Mouse (Mus musculus): ENCODE data around the gene Ldlrad1. TPM values are rescaled to one million over a fixed set of nuclear protein-coding genes. Genes with fewer than 3 reads are reported as not detected.

Ldlrad1 gene
- polyA plus RNA-seq, 1 experiment from 2014 or later, result not detected

DNA sequence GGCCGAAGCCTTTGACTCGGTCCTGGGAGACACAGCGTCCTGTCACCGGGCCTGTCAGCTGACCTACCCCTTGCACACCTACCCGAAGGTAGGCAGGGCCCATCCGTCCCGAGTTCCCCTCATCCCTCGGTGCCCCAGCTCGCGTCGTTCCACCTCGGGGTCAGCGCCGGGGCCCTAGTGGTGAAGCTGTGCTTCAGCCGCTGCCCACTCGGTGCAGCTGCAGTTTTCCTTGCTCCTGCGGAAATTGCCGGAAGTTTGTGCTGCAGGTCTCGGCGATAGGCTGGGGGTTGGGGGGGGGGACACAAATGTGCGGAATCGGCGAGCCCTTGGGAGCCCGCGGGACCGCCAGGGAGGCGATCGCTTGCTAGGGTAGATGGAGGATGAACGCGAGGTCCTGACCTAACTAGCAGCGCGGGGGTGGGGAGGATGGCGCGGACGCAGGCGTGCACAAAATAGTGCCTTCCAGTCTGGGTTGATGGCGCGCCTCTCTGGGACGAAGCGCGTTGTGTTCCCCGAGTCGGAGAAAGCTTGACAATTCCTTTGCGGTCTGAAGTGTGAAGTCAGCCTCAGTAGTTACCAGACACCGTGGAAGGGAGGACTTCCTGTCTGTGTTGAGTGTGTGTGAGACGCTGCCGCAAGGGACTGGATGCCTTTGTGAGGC, 30.0 kb upstream of the Ldlrad1 start, which contains the start of gene Tceanc2:
Gene Tceanc2, minus strand, starts transcription at position 287 of the 661 bp plus-strand sequence.
- Histone ChIP-seq H3K27me3 (ENCODE audit: control insufficient read depth, insufficient read depth, low read length) (no peaks in the 10 kb centered on the region), H3K4me3 (ENCODE audit: low read depth, low read length) (peak within 1 kb of the TSS; percentile 99), H3K36me3 (ENCODE audit: control insufficient read depth, insufficient read depth, low read length) (peaks cover 5% of the 10 kb centered on the region; the same call in 1 of the 2 replicates), H3K9ac (replicated peaks; ENCODE audit: low read depth, low read length) (peak within 1 kb of the TSS; percentile 62), H3K27ac (ENCODE audit: low read length) (peak within 1 kb of the TSS; percentile 96), H3K4me1 (ENCODE audit: control insufficient read depth, insufficient read depth, low read length) (peaks cover 24% of the 10 kb centered on the region), H3K4me2 (replicated peaks; ENCODE audit: low read depth, low read length) (peak within 1 kb of the TSS; percentile 72), H3K9me3 (ENCODE audit: control insufficient read depth, low read depth, low read length) (no peaks in the 10 kb centered on the region)
- under 1% methylated on average over 47 of the region's 47 CpGs for WGBS
- ATAC-seq (ENCODE audit: insufficient number of reproducible peaks, insufficient read depth, low FRiP score, low read depth), result peak; percentile 57; the same call in 1 of the 2 replicates

DNA sequence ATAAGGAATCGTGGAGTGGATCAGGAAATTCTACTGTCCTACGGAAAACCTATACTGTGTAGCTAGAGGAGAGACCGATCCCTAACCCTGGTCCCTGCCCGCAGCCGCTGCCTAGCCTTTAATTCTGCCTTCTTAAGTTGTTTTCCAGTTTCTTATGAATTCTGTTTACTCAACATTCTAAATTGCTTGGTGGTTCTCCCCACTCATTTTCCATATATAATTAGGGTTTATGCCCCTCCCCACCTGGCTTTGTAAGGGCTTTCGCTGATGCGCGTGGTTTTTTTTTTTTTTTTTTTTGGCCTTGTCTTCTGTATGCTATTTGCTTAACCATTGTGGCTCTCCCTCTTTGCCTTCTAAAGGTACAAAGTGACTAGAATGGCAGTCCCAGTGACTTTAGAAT, 29.4 kb upstream of the Ldlrad1 start:
- Histone ChIP-seq H3K9me3 (ENCODE audit: control insufficient read depth, low read depth, low read length) (no peaks in the 10 kb centered on the region), H3K27me3 (ENCODE audit: control insufficient read depth, insufficient read depth, low read length) (no peaks in the 10 kb centered on the region), H3K4me2 (replicated peaks; ENCODE audit: low read depth, low read length) (peak overlapping the region; percentile 72), H3K36me3 (ENCODE audit: control insufficient read depth, insufficient read depth, low read length) (peaks cover 4% of the 10 kb centered on the region; the same call in 1 of the 2 replicates), H3K27ac (ENCODE audit: low read length) (peak overlapping the region; percentile 96), H3K9ac (replicated peaks; ENCODE audit: low read depth, low read length) (peak overlapping the region; percentile 62), H3K4me1 (ENCODE audit: control insufficient read depth, insufficient read depth, low read length) (peaks cover 24% of the 10 kb centered on the region), H3K4me3 (ENCODE audit: low read depth, low read length) (peak overlapping the region; percentile 99)
- WGBS, result 3% methylated on average over 8 of the region's 8 CpGs
- no peak for ATAC-seq (ENCODE audit: insufficient number of reproducible peaks, insufficient read depth, low FRiP score, low read depth)

DNA sequence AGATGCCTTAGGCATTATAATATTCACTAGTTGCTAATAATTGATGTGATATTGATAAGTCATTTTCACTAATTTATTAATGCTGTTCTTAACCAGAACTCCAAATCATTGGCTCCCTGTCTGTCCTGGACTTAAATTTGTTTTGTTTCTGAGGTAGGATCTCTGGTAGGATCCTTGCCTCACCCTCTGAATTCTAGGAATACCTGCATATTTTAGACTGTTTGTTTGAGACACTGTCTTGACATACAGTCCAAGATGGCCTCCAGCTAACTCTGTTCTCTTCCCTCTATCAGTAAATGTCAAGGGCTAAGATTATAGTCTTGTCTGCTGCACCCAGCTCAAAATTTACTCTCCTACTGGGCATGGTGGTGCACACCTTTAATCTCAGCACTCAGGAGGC, 28.2 kb upstream of the Ldlrad1 start:
- Histone ChIP-seq H3K4me2 (replicated peaks; ENCODE audit: low read depth, low read length) (no peak overlapping the region; the same call in 1 of the 2 replicates), H3K27ac (ENCODE audit: low read length) (no peak overlapping the region), H3K27me3 (ENCODE audit: control insufficient read depth, insufficient read depth, low read length) (no peaks in the 10 kb centered on the region), H3K36me3 (ENCODE audit: control insufficient read depth, insufficient read depth, low read length) (0 out of 2 replicates have a peak, but pooled peaks cover 4% of the 10 kb centered on the region), H3K9me3 (ENCODE audit: control insufficient read depth, low read depth, low read length) (no peaks in the 10 kb centered on the region), H3K4me1 (ENCODE audit: control insufficient read depth, insufficient read depth, low read length) (peaks cover 24% of the 10 kb centered on the region), H3K9ac (replicated peaks; ENCODE audit: low read depth, low read length) (no peak overlapping the region), H3K4me3 (ENCODE audit: low read depth, low read length) (no peak overlapping the region)
- ATAC-seq (ENCODE audit: insufficient number of reproducible peaks, insufficient read depth, low FRiP score, low read depth), result no peak

GRCm38 (mm10) chr4:107181866-107182265, 27.1 kb upstream of the Ldlrad1 start:
- WGBS, result 78% methylated on average over 6 of the region's 6 CpGs
- Histone ChIP-seq H3K4me2 (replicated peaks; ENCODE audit: low read depth, low read length) (no peak overlapping the region), H3K36me3 (ENCODE audit: control insufficient read depth, insufficient read depth, low read length) (peaks cover 4% of the 10 kb centered on the region; the same call in 1 of the 2 replicates), H3K27ac (ENCODE audit: low read length) (no peak overlapping the region), H3K27me3 (ENCODE audit: control insufficient read depth, insufficient read depth, low read length) (no peaks in the 10 kb centered on the region), H3K9me3 (ENCODE audit: control insufficient read depth, low read depth, low read length) (no peaks in the 10 kb centered on the region), H3K9ac (replicated peaks; ENCODE audit: low read depth, low read length) (no peak overlapping the region), H3K4me3 (ENCODE audit: low read depth, low read length) (no peak overlapping the region), H3K4me1 (ENCODE audit: control insufficient read depth, insufficient read depth, low read length) (peaks cover 23% of the 10 kb centered on the region)
- ATAC-seq (ENCODE audit: insufficient number of reproducible peaks, insufficient read depth, low FRiP score, low read depth), result no peak

GRCm38 (mm10) chr4:107182796-107183195, 26.2 kb upstream of the Ldlrad1 start:
- 64% methylated on average over 2 of the region's 2 CpGs for WGBS
- Histone ChIP-seq H3K9ac (replicated peaks; ENCODE audit: low read depth, low read length) (no peak overlapping the region), H3K4me2 (replicated peaks; ENCODE audit: low read depth, low read length) (no peak overlapping the region)

GRCm38 (mm10) chr4:107183203-107183602, 25.8 kb upstream of the Ldlrad1 start:
- WGBS, result 82% methylated on average over 4 of the region's 4 CpGs
- Histone ChIP-seq H3K27ac (ENCODE audit: low read length) (no peak overlapping the region), H3K9ac (replicated peaks; ENCODE audit: low read depth, low read length) (no peak overlapping the region), H3K9me3 (ENCODE audit: control insufficient read depth, low read depth, low read length) (no peaks in the 10 kb centered on the region), H3K4me2 (replicated peaks; ENCODE audit: low read depth, low read length) (no peak overlapping the region), H3K4me3 (ENCODE audit: low read depth, low read length) (no peak overlapping the region), H3K27me3 (ENCODE audit: control insufficient read depth, insufficient read depth, low read length) (no peaks in the 10 kb centered on the region), H3K36me3 (ENCODE audit: control insufficient read depth, insufficient read depth, low read length) (peaks cover 14% of the 10 kb centered on the region), H3K4me1 (ENCODE audit: control insufficient read depth, insufficient read depth, low read length) (peaks cover 17% of the 10 kb centered on the region)
- no peak for ATAC-seq (ENCODE audit: insufficient number of reproducible peaks, insufficient read depth, low FRiP score, low read depth)

More at GRCm38 (mm10) chr4:107182796-107183195, 26.2 kb upstream of the Ldlrad1 start:
- Histone ChIP-seq H3K27me3 (ENCODE audit: control insufficient read depth, insufficient read depth, low read length) (no peaks in the 10 kb centered on the region), H3K4me3 (ENCODE audit: low read depth, low read length) (no peak overlapping the region), H3K4me1 (ENCODE audit: control insufficient read depth, insufficient read depth, low read length) (peaks cover 17% of the 10 kb centered on the region), H3K27ac (ENCODE audit: low read length) (no peak overlapping the region), H3K36me3 (ENCODE audit: control insufficient read depth, insufficient read depth, low read length) (peaks cover 10% of the 10 kb centered on the region), H3K9me3 (ENCODE audit: control insufficient read depth, low read depth, low read length) (no peaks in the 10 kb centered on the region)
- ATAC-seq (ENCODE audit: insufficient number of reproducible peaks, insufficient read depth, low FRiP score, low read depth), result no peak

DNA sequence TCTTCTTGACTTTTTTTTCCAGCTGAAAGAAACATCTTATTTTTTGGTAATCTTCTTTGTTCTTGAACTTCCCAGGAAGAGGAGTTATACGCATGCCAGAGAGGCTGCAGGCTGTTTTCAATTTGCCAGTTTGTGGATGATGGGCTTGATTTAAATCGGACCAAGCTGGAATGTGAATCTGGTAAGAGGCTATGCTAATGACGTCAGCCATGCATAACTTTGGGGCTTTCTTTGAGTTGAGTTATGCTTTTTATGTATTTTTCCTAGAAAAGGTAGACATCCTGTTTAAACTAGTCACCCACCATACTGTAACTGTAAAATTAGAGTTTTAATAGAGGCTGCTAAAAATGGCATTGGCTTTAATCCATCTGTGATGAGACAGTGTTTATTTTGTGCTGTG, 23.3 kb upstream of the Ldlrad1 start:
- no peak for ATAC-seq (ENCODE audit: insufficient number of reproducible peaks, insufficient read depth, low FRiP score, low read depth)
- Histone ChIP-seq H3K27me3 (ENCODE audit: control insufficient read depth, insufficient read depth, low read length) (no peaks in the 10 kb centered on the region), H3K4me2 (replicated peaks; ENCODE audit: low read depth, low read length) (no peak overlapping the region), H3K36me3 (ENCODE audit: control insufficient read depth, insufficient read depth, low read length) (peaks cover 36% of the 10 kb centered on the region), H3K9me3 (ENCODE audit: control insufficient read depth, low read depth, low read length) (no peaks in the 10 kb centered on the region), H3K9ac (replicated peaks; ENCODE audit: low read depth, low read length) (no peak overlapping the region), H3K4me1 (ENCODE audit: control insufficient read depth, insufficient read depth, low read length) (peaks cover 8% of the 10 kb centered on the region; the same call in 1 of the 2 replicates), H3K4me3 (ENCODE audit: low read depth, low read length) (no peak overlapping the region), H3K27ac (ENCODE audit: low read length) (no peak overlapping the region)
- 74% methylated on average over 3 of the region's 3 CpGs for WGBS

GRCm38 (mm10) chr4:107193841-107194240, 15.1 kb upstream of the Ldlrad1 start:
- H3K9ac ChIP-seq (replicated peaks; ENCODE audit: low read depth, low read length), result no peak overlapping the region
- H3K4me1 ChIP-seq (ENCODE audit: control insufficient read depth, insufficient read depth, low read length), result no peaks in the 10 kb centered on the region
- ATAC-seq (ENCODE audit: insufficient number of reproducible peaks, insufficient read depth, low FRiP score, low read depth), result no peak
- H3K9me3 ChIP-seq (ENCODE audit: control insufficient read depth, low read depth, low read length), result no peaks in the 10 kb centered on the region
- 96% methylated on average over 3 of the region's 3 CpGs for WGBS
- H3K27me3 ChIP-seq (ENCODE audit: control insufficient read depth, insufficient read depth, low read length), result no peaks in the 10 kb centered on the region
- no peak overlapping the region for H3K27ac ChIP-seq (ENCODE audit: low read length)
- H3K4me3 ChIP-seq (ENCODE audit: low read depth, low read length), result no peak overlapping the region
- H3K36me3 ChIP-seq (ENCODE audit: control insufficient read depth, insufficient read depth, low read length), result peaks cover 65% of the 10 kb centered on the region
- H3K4me2 ChIP-seq (replicated peaks; ENCODE audit: low read depth, low read length), result no peak overlapping the region
